Mouse (Mus musculus) liver, postnatal 0 days (tissue): Measurements from ENCODE around the gene Kbtbd13. TPM values are rescaled to one million over a fixed set of nuclear protein-coding genes. Genes with fewer than 3 reads are reported as not detected.
A peak's percentile ranks its signal among the peaks of the same experiment; 100 is the strongest.
"Not testable (repeated sequence)": the region's sequence is repeated elsewhere in the genome, so short reads cannot be mapped to it uniquely, and the experiment has no call there.

Experiments used
- ATAC-seq: fragments of 200-750 bp; cut with Nextera tagmentation; 2 replicates; pipeline ENCODE4 v1.8.0; 2017; ENCODE audit warnings: mild to moderate bottlenecking, moderate library complexity
- DNase-seq: peaks from one replicate; pipeline ENCODE4 v3.0.0-alpha.2; 2016
- H3K27ac ChIP-seq: fragments of 300-500 bp; sonication (generic); 2 replicates; pipeline ENCODE4 v1.5.1; 2014; ENCODE audit warnings: antibody characterized with exemption, moderate library complexity, mild to moderate bottlenecking, low read depth
- H3K27me3 ChIP-seq: fragments of 300-500 bp; sonication (generic); 2 replicates; pipeline ENCODE4 v1.6.1; 2014; ENCODE audit warnings: low read length, control low read depth, mixed read lengths; ENCODE audit not compliant: insufficient read depth
- H3K36me3 ChIP-seq: fragments of 300-500 bp; sonication (generic); replicated peaks from 2 replicates; pipeline ENCODE4 v1.6.1; 2014; ENCODE audit warnings: mild to moderate bottlenecking, control low read depth, low read length, moderate library complexity, mixed read lengths; ENCODE audit not compliant: insufficient read depth
- H3K4me1 ChIP-seq: fragments of 300-500 bp; sonication (generic); 2 replicates; pipeline ENCODE4 v1.6.1; 2014; ENCODE audit warnings: antibody characterized with exemption, mild to moderate bottlenecking, control low read depth; ENCODE audit not compliant: insufficient read depth
- H3K4me2 ChIP-seq: fragments of 300-500 bp; sonication (generic); 2 replicates; pipeline ENCODE4 v1.6.1; 2014; ENCODE audit warnings: low read depth, mild to moderate bottlenecking, low read length, moderate library complexity, mixed read lengths
- H3K4me3 ChIP-seq: fragments of 300-500 bp; sonication (generic); 2 replicates; pipeline ENCODE4 v1.5.1; 2014; ENCODE audit warnings: low read depth, low read length
- H3K9ac ChIP-seq: fragments of 300-500 bp; sonication (generic); replicated peaks from 2 replicates; pipeline ENCODE4 v1.6.1; 2014; ENCODE audit warnings: mild to moderate bottlenecking, moderate library complexity
- H3K9me3 ChIP-seq: fragments of 300-500 bp; sonication (generic); 2 replicates; pipeline ENCODE4 v1.6.1; 2016; ENCODE audit warnings: mild to moderate bottlenecking, control low read depth, low read length, mixed read lengths
- CTCF ChIP-seq: sonication (generic); IDR thresholded peaks from 2 replicates; pipeline ENCODE4 v1.5.1; 2016; ENCODE audit warnings: antibody characterized with exemption, low read depth
- EP300 ChIP-seq: IDR thresholded peaks from 2 replicates; pipeline ENCODE4 v1.6.1; 2016; ENCODE audit warnings: antibody characterized with exemption, low read depth, mild to moderate bottlenecking
- WGBS: fragments of 180-500 bp; shearing (Covaris S2); extraction: QIAGEN DNeasy Blood & Tissue Kit; methylation state at CpG from one replicate; pipeline ENCODE4 v1.1.7; 2014; ENCODE audit not compliant: insufficient replicate concordance; 5-methylcytosine and 5-hydroxymethylcytosine counted together
- polyA plus RNA-seq: library from polyadenylated mRNA; unstranded; fragments of >200 nt; fragmentation: Nextera tagmentation; extraction: Ambion mirVana; gene quantifications from 2 replicates; pipeline ENCODE4 v1.2.1, GENCODE M21; 2015

Kbtbd13 gene
- polyA plus RNA-seq, 1 experiment from 2014 or later, result 0.11 TPM

DNA sequence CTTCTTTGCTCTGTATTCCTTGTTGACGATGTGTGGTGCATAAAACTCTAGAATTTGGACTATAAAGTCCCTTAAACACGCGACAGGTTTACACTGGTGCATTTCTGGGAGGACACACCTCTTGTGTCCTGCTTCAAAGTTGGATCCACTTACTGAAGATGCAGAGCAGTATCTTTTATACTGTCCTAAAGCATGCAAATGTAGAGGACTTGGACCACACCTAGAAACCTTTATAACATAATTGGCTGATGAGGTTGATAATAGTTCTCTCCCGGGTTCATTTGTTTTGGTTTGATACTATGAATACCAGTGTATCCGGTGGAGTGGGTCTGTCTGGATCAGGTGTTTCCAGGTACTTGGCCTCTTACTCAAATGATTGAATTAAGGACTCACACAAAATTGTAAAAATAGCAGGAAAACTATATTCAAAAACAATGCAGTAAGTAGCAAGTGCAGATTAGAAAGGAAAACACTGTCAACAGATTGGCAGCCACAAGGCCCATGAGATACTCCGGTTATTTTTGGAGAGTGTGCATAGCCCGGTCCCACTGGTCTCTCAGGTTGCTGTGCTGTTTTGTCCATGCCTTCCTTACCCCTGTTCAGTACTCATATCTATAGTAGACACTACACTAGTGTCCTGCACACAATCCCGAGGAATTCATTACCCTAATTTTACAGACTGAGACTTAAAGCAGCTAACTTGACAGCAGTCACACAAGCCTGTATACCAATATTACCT, 44.2 kb downstream of the Kbtbd13 start:
- peaks cover 20% of the 10 kb centered on the region for H3K4me1 ChIP-seq
- H3K9me3 ChIP-seq, result no peaks in the 10 kb centered on the region
- ATAC-seq (0 out of 2 replicates have a peak, but pooled peaks have one; percentile 2), DNase-seq (no peak)
- H3K4me3 ChIP-seq, result peak overlapping the region; percentile 91
- no peaks in the 10 kb centered on the region for H3K36me3 ChIP-seq
- peak overlapping the region; percentile 83 for H3K4me2 ChIP-seq
- peak overlapping the region; percentile 92 for H3K9ac ChIP-seq
- H3K27ac ChIP-seq, result peak overlapping the region; percentile 98
- H3K27me3 ChIP-seq, result no peaks in the 10 kb centered on the region
- TF ChIP-seq EP300 (no peak), CTCF (no peak)
- WGBS, result 31% methylated on average over 8 of the region's 8 CpGs

DNA sequence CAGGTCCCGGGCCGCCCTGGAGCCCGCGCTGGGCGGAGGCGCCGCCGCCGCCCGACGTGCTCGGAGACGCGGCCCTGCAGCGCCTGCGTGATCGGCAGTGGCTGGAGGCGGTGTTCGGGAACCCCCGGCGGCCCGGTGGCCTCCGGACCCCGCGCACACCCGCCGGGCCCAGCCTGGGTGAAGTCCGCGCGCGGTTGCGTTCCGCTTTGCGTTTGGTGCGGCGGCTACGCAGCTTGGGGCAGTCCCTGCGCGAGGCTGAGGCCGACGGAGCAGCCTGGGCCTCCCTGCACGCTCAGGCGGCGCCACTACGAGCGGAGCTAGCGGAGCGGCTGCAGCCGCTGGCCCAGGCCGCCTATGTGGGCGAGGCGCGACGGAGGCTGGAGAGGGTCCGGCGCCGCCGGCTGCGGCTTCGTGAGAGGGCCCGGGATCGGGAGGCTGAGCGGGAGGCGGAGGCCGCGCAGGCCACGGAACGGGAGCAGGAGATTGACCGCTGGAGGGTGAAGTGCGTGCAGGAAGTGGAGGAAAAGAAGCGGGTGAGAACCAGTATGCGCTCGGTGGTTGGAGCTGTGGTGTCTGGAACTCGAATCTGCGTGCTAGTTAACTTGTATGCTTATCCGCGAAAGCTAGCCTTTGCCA, 44.9 kb downstream of the Kbtbd13 start:
- no peaks in the 10 kb centered on the region for H3K36me3 ChIP-seq
- ATAC-seq (peak; percentile 81), DNase-seq (peak; percentile 69)
- under 1% methylated on average over 62 of the region's 77 CpGs for WGBS
- H3K27me3 ChIP-seq, result no peaks in the 10 kb centered on the region
- H3K4me1 ChIP-seq, result peaks cover 20% of the 10 kb centered on the region
- peak overlapping the region; percentile 83 for H3K4me2 ChIP-seq
- peak overlapping the region; percentile 98 for H3K27ac ChIP-seq
- H3K4me3 ChIP-seq, result peak overlapping the region; percentile 91
- H3K9ac ChIP-seq, result peak overlapping the region; percentile 92
- TF ChIP-seq CTCF, result 0 out of 2 replicates have a peak, but pooled peaks have one; percentile 3
- TF ChIP-seq EP300, result no peak
- H3K9me3 ChIP-seq, result no peaks in the 10 kb centered on the region

DNA sequence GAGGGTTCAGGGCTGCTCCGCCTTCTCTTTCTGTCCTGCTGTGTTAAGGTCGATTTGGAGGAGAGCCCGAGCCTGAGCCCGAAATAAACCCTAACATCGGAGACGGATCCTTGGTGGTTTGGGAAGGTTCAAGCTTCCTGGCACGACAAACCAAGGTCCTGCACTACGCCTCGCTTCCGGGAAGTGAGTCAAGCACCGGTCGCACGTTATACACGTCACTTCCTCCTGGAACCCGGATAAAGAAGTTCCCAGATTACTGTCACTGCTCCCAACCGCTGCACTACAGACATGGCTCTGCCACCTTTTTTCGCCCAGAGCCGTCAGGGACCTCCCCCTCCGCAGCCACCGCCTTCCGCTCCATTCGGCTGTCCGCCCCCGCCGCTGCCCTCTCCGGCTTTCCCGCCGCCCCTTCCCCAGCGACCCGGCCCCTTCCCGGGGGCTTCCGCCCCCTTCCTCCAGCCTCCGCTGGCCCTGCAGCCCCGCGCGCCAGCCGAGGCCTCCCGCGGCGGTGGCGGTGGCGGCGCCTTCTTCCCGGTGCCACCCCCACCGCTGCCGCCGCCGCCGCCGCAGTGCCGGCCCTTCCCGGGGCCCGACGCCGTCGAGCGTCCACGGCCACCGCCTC, 45.5 kb downstream of the Kbtbd13 start, which contains the start of gene Pdcd7:
Pdcd7 (plus strand) TSS at position 251 of the 622 bp plus-strand sequence.
- peak; percentile 62; the same call in 1 of the 2 replicates for TF ChIP-seq EP300
- no peak for TF ChIP-seq CTCF
- peak; percentile 94 for DNase-seq

DNA sequence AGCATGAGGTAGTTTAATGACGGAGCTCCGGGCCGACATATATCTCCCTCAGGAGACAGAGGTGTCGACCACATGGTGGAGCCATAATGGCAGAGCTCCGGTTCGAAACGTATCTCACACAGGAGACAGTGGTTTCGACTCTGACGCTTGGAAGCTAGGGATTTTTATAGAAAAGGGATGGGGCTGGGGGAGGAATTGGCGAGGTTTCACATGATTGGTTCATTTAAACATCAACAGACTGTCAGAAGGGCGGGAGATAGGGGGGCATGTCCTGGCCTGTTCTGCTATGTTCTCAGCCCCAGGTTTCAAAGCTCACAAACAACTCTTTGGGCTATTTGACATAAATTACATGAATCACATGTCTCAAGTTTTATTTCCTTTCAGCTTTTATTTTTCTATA, 46.0 kb downstream of the Kbtbd13 start:
- Histone ChIP-seq H3K9ac (peak overlapping the region; percentile 92; the same call in 1 of the 2 replicates), H3K4me2 (peak overlapping the region; percentile 83), H3K4me3 (peak overlapping the region; percentile 91), H3K4me1 (peaks cover 20% of the 10 kb centered on the region), H3K27ac (peak overlapping the region; percentile 98)
- H3K36me3 ChIP-seq, ATAC-seq, DNase-seq, H3K9me3 ChIP-seq, H3K27me3 ChIP-seq: not testable (repeated sequence)
- 72% methylated on average over 11 of the region's 11 CpGs for WGBS

More for the DNA sequence above, 45.5 kb downstream of the Kbtbd13 start, which contains the start of gene Pdcd7:
- peak within 1 kb of the TSS; percentile 92 for H3K9ac ChIP-seq
- peak within 1 kb of the TSS; percentile 91 for H3K4me3 ChIP-seq
- peak within 1 kb of the TSS; percentile 83 for H3K4me2 ChIP-seq
- H3K27me3 ChIP-seq, result no peaks in the 10 kb centered on the region
- under 1% methylated on average over 56 of the region's 59 CpGs for WGBS
- ATAC-seq, result peak; percentile 91
- H3K9me3 ChIP-seq, result no peaks in the 10 kb centered on the region
- H3K27ac ChIP-seq, result peak within 1 kb of the TSS; percentile 98
- H3K4me1 ChIP-seq, result peaks cover 20% of the 10 kb centered on the region
- H3K36me3 ChIP-seq, result no peaks in the 10 kb centered on the region

DNA sequence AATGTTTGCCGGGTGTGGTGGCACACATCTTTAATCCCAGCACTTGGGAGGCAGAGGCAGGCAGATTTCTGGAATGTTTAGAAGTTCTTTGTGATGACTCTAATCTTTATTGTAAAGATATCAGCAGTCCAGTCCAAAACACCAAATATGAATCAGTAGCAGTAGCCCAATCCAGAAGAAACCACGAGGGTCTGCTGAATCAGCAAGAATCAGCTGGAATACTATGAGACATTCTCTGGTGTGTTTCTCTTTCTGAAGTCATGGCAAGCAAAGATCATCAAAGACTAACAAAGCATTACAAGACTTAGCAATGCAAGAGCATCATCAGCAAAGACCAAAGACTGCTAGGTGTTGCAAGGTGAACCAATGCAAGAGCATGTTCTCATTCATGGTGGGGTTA, 51.0 kb downstream of the Kbtbd13 start:
- TF ChIP-seq CTCF (no peak), EP300 (no peak)
- whole genome bisulfite sequencing, result 84% methylated on average over 2 of the region's 2 CpGs
- no peak for DNase-seq
- H3K9me3 ChIP-seq, result peaks cover 4% of the 10 kb centered on the region; the same call in 1 of the 2 replicates
- no peak for ATAC-seq
- no peaks in the 10 kb centered on the region for H3K4me1 ChIP-seq
- no peak overlapping the region for H3K9ac ChIP-seq
- no peak overlapping the region for H3K4me3 ChIP-seq
- H3K27me3 ChIP-seq, result no peaks in the 10 kb centered on the region
- H3K27ac ChIP-seq, result no peak overlapping the region
- H3K4me2 ChIP-seq, result no peak overlapping the region
- H3K36me3 ChIP-seq, result no peaks in the 10 kb centered on the region

DNA sequence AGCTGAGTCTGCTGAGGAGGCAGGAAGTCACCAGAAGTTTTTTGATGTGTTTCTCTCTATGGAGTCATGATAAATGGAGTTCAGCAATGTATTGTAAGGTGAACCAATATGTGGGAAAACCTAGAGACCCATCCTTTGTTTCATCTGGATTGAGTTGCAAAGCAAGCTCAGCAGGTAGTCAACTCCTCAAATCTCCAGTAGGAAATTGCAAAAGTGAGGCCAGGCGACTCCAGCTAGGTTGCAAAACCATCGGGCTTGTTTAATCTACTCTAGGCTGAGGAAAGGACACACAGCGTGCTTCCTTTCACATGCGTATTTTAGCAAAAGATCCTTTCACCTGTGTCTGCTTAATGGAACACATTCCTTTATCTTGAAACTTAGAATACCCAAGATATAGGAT, 52.3 kb downstream of the Kbtbd13 start:
- ATAC-seq, result no peak
- Histone ChIP-seq H3K4me2 (no peak overlapping the region), H3K9me3 (peaks cover 4% of the 10 kb centered on the region; the same call in 1 of the 2 replicates), H3K27me3 (no peaks in the 10 kb centered on the region), H3K9ac (no peak overlapping the region), H3K4me1 (no peaks in the 10 kb centered on the region), H3K4me3 (no peak overlapping the region), H3K27ac (no peak overlapping the region), H3K36me3 (no peaks in the 10 kb centered on the region)
- no peak for DNase-seq
- WGBS, result 74% methylated on average over 4 of the region's 4 CpGs
- TF ChIP-seq EP300 (no peak), CTCF (no peak)

Other genes starting within 250 kb of the Kbtbd13 start
- gene Parp16, start 196.3 kb downstream of the Kbtbd13 start, polyA plus RNA-seq, result 11.7 and 12.0 TPM in 2 replicates
- 0.06 and 0.08 TPM in 2 replicates for gene Cilp, start 126.5 kb downstream of the Kbtbd13 start, polyA plus RNA-seq
- 109 and 119 TPM in 2 replicates for gene Clpx, start 97.4 kb downstream of the Kbtbd13 start, polyA plus RNA-seq
- gene Pdcd7, start 45.5 kb downstream of the Kbtbd13 start, polyA plus RNA-seq, result 4.0 and 4.4 TPM in 2 replicates
- not detected in 2 replicates for gene Ubap1l, start 30.6 kb downstream of the Kbtbd13 start, polyA plus RNA-seq
- 0.08 and 0.17 TPM in 2 replicates for gene Rasl12, start 6.9 kb upstream of the Kbtbd13 start, polyA plus RNA-seq
- gene Slc51b, start 31.3 kb upstream of the Kbtbd13 start, polyA plus RNA-seq, result 15.1 and 17.0 TPM in 2 replicates
- gene Mtfmt, start 44.1 kb upstream of the Kbtbd13 start, polyA plus RNA-seq, result 7.2 and 7.3 TPM in 2 replicates
- 34.4 and 37.0 TPM in 2 replicates for gene Spg21, start 69.3 kb upstream of the Kbtbd13 start, polyA plus RNA-seq
- gene Ankdd1a, start 128.5 kb upstream of the Kbtbd13 start, polyA plus RNA-seq, result not detected in 2 replicates
- gene Plekho2, start 188.4 kb upstream of the Kbtbd13 start, polyA plus RNA-seq, result 14.3 and 14.5 TPM in 2 replicates
- gene Pif1, start 195.5 kb upstream of the Kbtbd13 start, polyA plus RNA-seq, result 3.2 and 3.5 TPM in 2 replicates
- 23.5 and 26.1 TPM in 2 replicates for gene Rbpms2, start 238.0 kb upstream of the Kbtbd13 start, polyA plus RNA-seq